Mouse (Mus musculus) testis, postnatal 14 days (tissue): ENCODE measurements around the gene Oprm1.
"Not testable (repeated sequence)": the region's sequence is repeated elsewhere in the genome, so short reads cannot be mapped to it uniquely, and the experiment has no call there.

Experiments used
- DNase-seq: peaks from one replicate; pipeline ENCODE4 v3.0.0; 2021; ENCODE audit warnings: low spot score

Gene Oprm1

GRCm38 (mm10) chr10:6758206-6758605, at the start of gene Oprm1:
Gene Oprm1 (plus strand): TSS chr10:6758506.
- DNase-seq: no peak

GRCm38 (mm10) chr10:6717181-6717948, 40.9 kb upstream of the Oprm1 start:
- no peak for DNase-seq

- no peak for DNase-seq
These were observed 34.5 kb upstream of the Oprm1 start for GRCm38 (mm10) chr10:6723765-6724164.

- no peak for DNase-seq
These were observed 29.8 kb upstream of the Oprm1 start for GRCm38 (mm10) chr10:6728469-6728868.

GRCm38 (mm10) chr10:6753375-6753774, 4.9 kb upstream of the Oprm1 start:
- no peak for DNase-seq

- no peak for DNase-seq
These were observed 3.0 kb downstream of the Oprm1 start, which contains the start of gene Gm10945 for GRCm38 (mm10) chr10:6761287-6761811. Gene Gm10945 (minus strand): TSS chr10:6761761.

- peak; percentile 55 for DNase-seq
These were observed 30.4 kb downstream of the Oprm1 start for GRCm38 (mm10) chr10:6788517-6789237.

- no peak for DNase-seq
These were observed 31.9 kb downstream of the Oprm1 start for GRCm38 (mm10) chr10:6790226-6790625.

GRCm38 (mm10) chr10:6820626-6821025, 62.3 kb downstream of the Oprm1 start:
- DNase-seq: no peak

- no peak for DNase-seq
These were observed 83.9 kb downstream of the Oprm1 start for GRCm38 (mm10) chr10:6842225-6842624.

- no peak for DNase-seq
These were observed 88.0 kb downstream of the Oprm1 start for GRCm38 (mm10) chr10:6846283-6846682.

- no peak for DNase-seq
These were observed 90.0 kb downstream of the Oprm1 start for GRCm38 (mm10) chr10:6848162-6848754.

- DNase-seq: no peak
These were observed 90.5 kb downstream of the Oprm1 start for GRCm38 (mm10) chr10:6848834-6849233.

- DNase-seq: no peak
These were observed 97.5 kb downstream of the Oprm1 start for GRCm38 (mm10) chr10:6855812-6856211.

- no peak for DNase-seq
These were observed 113.2 kb downstream of the Oprm1 start for GRCm38 (mm10) chr10:6871418-6872072.

- DNase-seq: no peak
These were observed 115.6 kb downstream of the Oprm1 start for GRCm38 (mm10) chr10:6873917-6874316.

GRCm38 (mm10) chr10:6878276-6878881, 120.1 kb downstream of the Oprm1 start:
- DNase-seq: no peak

- not testable (repeated sequence) for DNase-seq
These were observed 123.7 kb downstream of the Oprm1 start for GRCm38 (mm10) chr10:6882041-6882440.

- DNase-seq: no peak
These were observed 127.2 kb downstream of the Oprm1 start for GRCm38 (mm10) chr10:6885460-6885859.

GRCm38 (mm10) chr10:6889640-6890245, 131.4 kb downstream of the Oprm1 start:
- no peak for DNase-seq

GRCm38 (mm10) chr10:6890348-6891009, 132.2 kb downstream of the Oprm1 start:
- no peak for DNase-seq
